Mouse (Mus musculus) liver, embryonic 11.5 days (tissue): ENCODE measurements around the gene Cfdp1. TPM values are rescaled to one million over a fixed set of nuclear protein-coding genes. Genes with fewer than 3 reads are reported as not detected.

Experiments used
- ATAC-seq: fragments of 200-750 bp; cut with Nextera tagmentation; replicated peaks from 2 replicates; pipeline ENCODE4 v1.8.0; 2017; ENCODE audit warnings: moderate number of reproducible peaks, mild to moderate bottlenecking, moderate TSS enrichment, moderate library complexity; ENCODE audit not compliant: low FRiP score
- DNase-seq: peaks from one replicate; pipeline ENCODE4 v3.0.0-alpha.2; 2017; ENCODE audit warnings: low spot score
- H3K27ac ChIP-seq: fragments of 300-500 bp; sonication (generic); 2 replicates; pipeline ENCODE4 v1.5.1; 2014; ENCODE audit warnings: mild to moderate bottlenecking, low read depth, low read length, control low read depth
- H3K27me3 ChIP-seq: fragments of 300-500 bp; sonication (generic); replicated peaks from 2 replicates; pipeline ENCODE4 v1.6.1; 2014; ENCODE audit warnings: low read length, mixed read lengths; ENCODE audit not compliant: control insufficient read depth, insufficient read depth
- H3K36me3 ChIP-seq: fragments of 300-500 bp; sonication (generic); 2 replicates; pipeline ENCODE4 v1.6.1; 2014; ENCODE audit warnings: mild to moderate bottlenecking, low read length, moderate library complexity, mixed read lengths; ENCODE audit not compliant: control insufficient read depth, insufficient read depth
- H3K4me1 ChIP-seq: fragments of 300-500 bp; sonication (generic); replicated peaks from 2 replicates; pipeline ENCODE4 v1.6.1; 2014; ENCODE audit warnings: low read length, mixed read lengths; ENCODE audit not compliant: control insufficient read depth, insufficient read depth
- H3K4me2 ChIP-seq: fragments of 300-500 bp; sonication (generic); 2 replicates; pipeline ENCODE4 v1.6.1; 2014; ENCODE audit warnings: mild to moderate bottlenecking, control low read depth, moderate library complexity
- H3K4me3 ChIP-seq: fragments of 300-500 bp; sonication (generic); 2 replicates; pipeline ENCODE4 v1.5.1; 2014; ENCODE audit warnings: low read depth, low read length, control low read depth
- H3K9ac ChIP-seq: fragments of 300-500 bp; sonication (generic); 2 replicates; pipeline ENCODE4 v1.6.1; 2014; ENCODE audit warnings: low read depth, low read length, control low read depth
- H3K9me3 ChIP-seq: fragments of 300-500 bp; sonication (generic); 2 replicates; pipeline ENCODE4 v1.6.1; 2016; ENCODE audit warnings: low read length, inconsistent platforms, mixed read lengths; ENCODE audit not compliant: control insufficient read depth
- WGBS: fragments of 180-500 bp; shearing (Covaris S2); extraction: QIAGEN DNeasy Blood & Tissue Kit; methylation state at CpG from one replicate; pipeline ENCODE4 v1.1.7; 2014; 5-methylcytosine and 5-hydroxymethylcytosine counted together
- polyA plus RNA-seq: library from polyadenylated mRNA; unstranded; fragments of >200 nt; fragmentation: Nextera tagmentation; extraction: Ambion mirVana; gene quantifications from 2 replicates; pipeline ENCODE4 v1.2.1, GENCODE M21; 2014

Gene Cfdp1
- polyA plus RNA-seq, 1 experiment from 2014 or later, result 234 TPM

- WGBS, result 85% methylated on average over 4 of the region's 4 CpGs
- Histone ChIP-seq H3K4me1 (peaks cover 8% of the 10 kb centered on the region), H3K36me3 (peaks cover 12% of the 10 kb centered on the region), H3K4me2 (no peak overlapping the region), H3K4me3 (no peak overlapping the region), H3K27ac (no peak overlapping the region), H3K27me3 (no peaks in the 10 kb centered on the region), H3K9me3 (no peaks in the 10 kb centered on the region), H3K9ac (no peak overlapping the region)
- ATAC-seq (no peak), DNase-seq (no peak)
These were observed 88.5 kb downstream of the Cfdp1 start for GRCm38 (mm10) chr8:111765616-111766015.

DNA sequence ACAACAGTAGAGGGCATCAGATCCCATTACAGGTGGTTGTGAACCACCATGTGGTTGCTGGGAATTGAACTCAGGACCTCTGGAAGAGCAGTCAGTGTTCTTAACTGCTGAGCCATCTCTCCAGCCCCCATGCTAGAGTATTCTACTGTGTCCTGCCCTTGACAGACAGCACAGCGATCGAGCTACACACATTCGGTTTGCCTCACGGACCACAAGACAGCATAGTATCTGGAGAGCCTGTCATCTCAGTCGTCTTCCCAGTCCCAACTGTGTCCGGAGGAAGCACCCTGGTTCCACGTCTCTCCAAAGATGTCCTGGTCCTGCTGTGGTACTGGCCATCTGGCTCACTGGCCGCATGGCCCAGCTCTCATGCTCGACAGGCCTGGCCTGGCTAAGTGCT, 89.0 kb downstream of the Cfdp1 start:
- Histone ChIP-seq H3K9me3 (no peaks in the 10 kb centered on the region), H3K4me2 (no peak overlapping the region), H3K4me1 (peaks cover 8% of the 10 kb centered on the region), H3K27ac (no peak overlapping the region), H3K27me3 (no peaks in the 10 kb centered on the region), H3K36me3 (peaks cover 12% of the 10 kb centered on the region), H3K9ac (no peak overlapping the region), H3K4me3 (no peak overlapping the region)
- DNase-seq, result no peak
- ATAC-seq, result no peak
- WGBS, result 90% methylated on average over 9 of the region's 9 CpGs

DNA sequence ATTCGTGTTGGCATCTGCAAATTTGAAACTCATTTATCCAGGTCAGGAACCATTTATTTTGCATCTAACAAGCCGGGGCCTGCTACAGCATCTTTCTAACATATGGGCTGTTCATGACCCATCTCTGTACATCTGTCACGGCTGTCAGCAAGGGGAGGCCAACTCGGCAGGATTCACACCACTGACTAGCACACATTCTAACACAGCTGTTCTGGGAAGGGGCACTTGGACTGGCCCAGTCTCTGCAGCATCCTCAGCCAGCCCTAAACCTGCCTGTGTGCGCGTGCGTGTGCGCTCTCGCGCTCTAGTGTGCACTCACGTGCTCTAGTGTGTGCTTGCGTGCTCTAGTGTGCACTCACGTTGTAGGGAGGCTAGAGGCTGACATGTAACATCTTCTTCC, 93.4 kb downstream of the Cfdp1 start:
- Histone ChIP-seq H3K36me3 (peaks cover 4% of the 10 kb centered on the region; the same call in 1 of the 2 replicates), H3K27ac (no peak overlapping the region), H3K9ac (no peak overlapping the region), H3K4me1 (no peaks in the 10 kb centered on the region), H3K9me3 (no peaks in the 10 kb centered on the region), H3K4me2 (no peak overlapping the region), H3K27me3 (no peaks in the 10 kb centered on the region), H3K4me3 (no peak overlapping the region)
- 91% methylated on average over 13 of the region's 13 CpGs for WGBS
- ATAC-seq (no peak), DNase-seq (no peak)

DNA sequence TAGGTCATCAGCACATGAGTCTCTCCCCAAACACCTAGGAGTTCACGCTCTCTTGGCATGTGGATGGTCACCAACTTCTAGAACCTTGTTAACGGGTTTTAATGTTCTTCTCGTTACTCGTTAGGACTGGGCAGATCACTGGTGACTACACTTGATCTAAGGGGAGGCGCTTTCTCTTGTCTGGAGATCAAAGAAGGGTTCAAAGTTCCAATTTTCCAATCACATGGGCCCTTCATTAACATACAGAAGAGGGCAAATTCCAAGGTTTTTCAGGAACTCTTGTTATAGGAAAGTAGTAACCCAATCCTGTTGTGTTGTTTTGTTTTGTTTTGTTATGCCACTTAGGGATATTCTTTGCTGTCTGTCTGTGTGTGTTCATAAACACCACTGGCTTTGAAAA, 95.3 kb downstream of the Cfdp1 start:
- no peaks in the 10 kb centered on the region for H3K36me3 ChIP-seq
- H3K9ac ChIP-seq, result no peak overlapping the region
- no peaks in the 10 kb centered on the region for H3K27me3 ChIP-seq
- H3K27ac ChIP-seq, result no peak overlapping the region
- no peak overlapping the region for H3K4me3 ChIP-seq
- ATAC-seq (no peak), DNase-seq (no peak)
- WGBS, result 82% methylated on average over 5 of the region's 5 CpGs
- no peaks in the 10 kb centered on the region for H3K4me1 ChIP-seq
- H3K9me3 ChIP-seq, result no peaks in the 10 kb centered on the region
- no peak overlapping the region for H3K4me2 ChIP-seq

DNA sequence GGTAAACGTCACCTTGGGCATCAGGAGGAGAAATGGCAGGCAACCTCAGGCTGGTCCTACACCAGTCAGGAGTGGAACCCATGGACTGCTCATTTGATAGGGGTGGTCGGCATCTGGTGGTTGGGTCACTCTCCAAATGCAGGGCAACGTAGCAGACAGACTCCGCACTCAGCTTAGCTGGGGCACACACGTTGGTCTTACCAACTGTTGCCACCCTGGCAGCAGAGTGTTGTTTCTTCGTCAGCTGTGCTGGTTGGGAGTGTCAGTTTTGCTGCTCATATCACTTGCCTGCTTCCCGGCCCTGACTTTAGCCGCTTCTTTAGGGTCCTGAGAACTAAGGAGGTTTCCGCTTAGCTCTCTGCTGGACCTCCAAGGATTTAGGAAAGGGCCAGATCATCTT, 96.5 kb downstream of the Cfdp1 start:
- WGBS, result 84% methylated on average over 9 of the region's 9 CpGs
- Histone ChIP-seq H3K4me1 (no peaks in the 10 kb centered on the region), H3K9me3 (no peaks in the 10 kb centered on the region), H3K9ac (no peak overlapping the region), H3K27ac (no peak overlapping the region), H3K36me3 (no peaks in the 10 kb centered on the region), H3K27me3 (no peaks in the 10 kb centered on the region), H3K4me3 (no peak overlapping the region), H3K4me2 (no peak overlapping the region)
- DNase-seq (no peak), ATAC-seq (no peak)

GRCm38 (mm10) chr8:111754736-111755135, 99.4 kb downstream of the Cfdp1 start:
- H3K4me3 ChIP-seq, result no peak overlapping the region
- no peaks in the 10 kb centered on the region for H3K4me1 ChIP-seq
- no peaks in the 10 kb centered on the region for H3K9me3 ChIP-seq
- no peak for ATAC-seq
- H3K27me3 ChIP-seq, result no peaks in the 10 kb centered on the region
- no peak overlapping the region for H3K27ac ChIP-seq
- no peak for DNase-seq
- H3K9ac ChIP-seq, result no peak overlapping the region
- no peak overlapping the region for H3K4me2 ChIP-seq
- 79% methylated on average over 6 of the region's 6 CpGs for WGBS
- no peaks in the 10 kb centered on the region for H3K36me3 ChIP-seq

- H3K36me3 ChIP-seq, result no peaks in the 10 kb centered on the region
- H3K27ac ChIP-seq, result no peak overlapping the region
- H3K4me2 ChIP-seq, result no peak overlapping the region
- no peak overlapping the region for H3K9ac ChIP-seq
- no peaks in the 10 kb centered on the region for H3K4me1 ChIP-seq
- DNase-seq (no peak), ATAC-seq (no peak)
- H3K27me3 ChIP-seq, result no peaks in the 10 kb centered on the region
- no peaks in the 10 kb centered on the region for H3K9me3 ChIP-seq
- WGBS, result 47% methylated on average over 2 of the region's 2 CpGs
- no peak overlapping the region for H3K4me3 ChIP-seq
These were observed 100.0 kb downstream of the Cfdp1 start for GRCm38 (mm10) chr8:111754088-111754487.

- Histone ChIP-seq H3K36me3 (no peaks in the 10 kb centered on the region), H3K9ac (no peak overlapping the region), H3K27me3 (peaks cover 15% of the 10 kb centered on the region), H3K4me1 (peaks cover 13% of the 10 kb centered on the region), H3K4me3 (no peak overlapping the region), H3K4me2 (no peak overlapping the region), H3K27ac (no peak overlapping the region), H3K9me3 (no peaks in the 10 kb centered on the region)
- ATAC-seq, result no peak
- no peak for DNase-seq
- WGBS, result 41% methylated on average over 6 of the region's 6 CpGs
These were observed 105.3 kb downstream of the Cfdp1 start for GRCm38 (mm10) chr8:111748766-111749165.

DNA sequence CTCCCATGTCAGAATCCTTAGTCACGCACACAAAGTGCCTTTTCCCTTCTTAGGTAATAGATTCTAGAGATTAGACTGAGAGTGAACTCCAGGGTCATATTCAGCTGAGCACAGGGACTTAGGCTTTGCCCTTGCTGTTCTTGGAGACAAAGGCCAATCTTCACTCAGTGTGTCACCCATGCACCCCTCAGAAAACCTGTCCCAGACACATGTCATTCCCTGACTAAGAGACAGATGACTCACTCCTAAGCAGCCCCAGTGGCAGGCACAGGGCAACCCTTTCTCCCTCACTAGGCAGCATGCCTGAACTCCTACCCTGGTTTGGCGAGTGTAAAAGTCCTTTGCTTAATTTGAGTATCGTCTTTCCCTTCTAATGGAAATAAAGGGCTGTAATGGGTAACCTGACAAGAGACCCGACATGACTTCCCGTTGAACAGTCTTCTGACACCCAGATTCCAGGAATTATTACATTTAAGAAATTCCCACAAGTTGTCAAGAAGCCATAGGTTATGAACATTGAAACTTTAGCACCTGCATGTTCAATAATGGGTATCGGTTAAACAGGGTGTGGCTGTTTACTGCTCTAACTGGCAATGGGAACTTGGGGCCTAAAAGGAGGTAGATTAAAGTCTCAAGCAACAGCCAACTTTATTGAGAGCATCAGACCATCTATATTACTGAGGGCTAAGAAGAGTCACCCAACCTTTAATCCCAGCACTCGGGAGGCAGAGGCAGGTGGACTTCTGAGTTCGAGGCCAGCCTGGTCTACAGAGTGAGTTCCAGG, 106.0 kb downstream of the Cfdp1 start:
- no peak for ATAC-seq
- H3K9ac ChIP-seq, result no peak overlapping the region
- no peak overlapping the region for H3K4me2 ChIP-seq

More for the DNA sequence above, 106.0 kb downstream of the Cfdp1 start:
- Histone ChIP-seq H3K27me3 (peaks cover 18% of the 10 kb centered on the region), H3K36me3 (no peaks in the 10 kb centered on the region), H3K4me3 (no peak overlapping the region), H3K27ac (peak overlapping the region; percentile 21; the same call in 1 of the 2 replicates), H3K9me3 (no peaks in the 10 kb centered on the region), H3K4me1 (peaks cover 13% of the 10 kb centered on the region)
- no peak for DNase-seq
- WGBS, result 77% methylated on average over 8 of the region's 8 CpGs
